Mouse (Mus musculus) midbrain, embryonic 10.5 days (tissue): ENCODE measurements around the gene Dlk1. TPM values are rescaled to one million over a fixed set of nuclear protein-coding genes. Genes with fewer than 3 reads are reported as not detected.

Source experiments
- DNase-seq: peaks from one replicate; pipeline ENCODE4 v3.0.0-alpha.2; 2017; ENCODE audit warnings: low spot score
- H3K27ac ChIP-seq: fragments of 300-500 bp; sonication (generic); replicated peaks from 2 replicates; pipeline ENCODE4 v1.5.1; 2016; ENCODE audit warnings: mild to moderate bottlenecking
- H3K27me3 ChIP-seq: fragments of 300-500 bp; sonication (generic); 2 replicates; pipeline ENCODE4 v1.6.1; 2016; ENCODE audit warnings: low read depth, mild to moderate bottlenecking; ENCODE audit not compliant: poor library complexity, severe bottlenecking
- H3K36me3 ChIP-seq: fragments of 300-500 bp; sonication (generic); 2 replicates; pipeline ENCODE4 v1.6.1; 2016; ENCODE audit warnings: mild to moderate bottlenecking, moderate library complexity
- H3K4me1 ChIP-seq: fragments of 300-500 bp; sonication (generic); 2 replicates; pipeline ENCODE4 v1.6.1; 2016
- H3K4me3 ChIP-seq: fragments of 300-500 bp; sonication (generic); 2 replicates; pipeline ENCODE4 v1.5.1; 2016; ENCODE audit warnings: mild to moderate bottlenecking, moderate library complexity
- H3K9me3 ChIP-seq: fragments of 300-500 bp; sonication (generic); replicated peaks from 2 replicates; pipeline ENCODE4 v1.6.1; 2016; ENCODE audit warnings: mild to moderate bottlenecking
- WGBS: fragments of 180-500 bp; shearing (Covaris S2); methylation state at CpG from one replicate; pipeline ENCODE4 v1.1.7; 2016; 5-methylcytosine and 5-hydroxymethylcytosine counted together
- polyA plus RNA-seq: library from polyadenylated mRNA; unstranded; fragments of >200 nt; fragmentation: Nextera tagmentation; extraction: Ambion mirVana; gene quantifications from 2 replicates; pipeline ENCODE4 v1.2.1, GENCODE M21; 2016

The Dlk1 gene
- polyA plus RNA-seq, 1 experiment from 2014 or later = 107 TPM

DNA sequence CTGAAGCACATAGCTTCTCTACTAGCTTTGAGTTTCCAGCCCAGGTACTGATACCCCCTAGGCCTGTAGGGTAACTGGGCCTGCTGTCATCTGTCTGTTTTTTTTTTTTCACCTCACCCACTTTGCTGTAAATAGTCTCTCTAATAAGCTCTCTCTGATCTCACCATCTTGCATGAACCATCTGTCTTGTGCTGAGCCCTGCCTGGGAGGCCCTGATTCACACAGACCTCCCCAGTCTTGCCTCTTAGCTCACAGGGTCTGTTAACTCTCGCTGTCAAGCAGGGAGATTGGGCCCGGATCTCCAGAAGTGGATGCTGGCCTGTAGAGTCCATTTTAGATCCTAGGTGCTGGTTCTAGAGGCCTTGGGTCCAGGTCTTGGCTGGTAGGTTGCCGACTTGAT is 9.3 kb upstream of the Dlk1 start:
- peaks cover 91% of the 10 kb centered on the region for H3K27me3 ChIP-seq
- no peaks in the 10 kb centered on the region for H3K9me3 ChIP-seq
- H3K4me1 ChIP-seq = peaks cover 87% of the 10 kb centered on the region
- H3K27ac ChIP-seq = peak overlapping the region; percentile 55
- no peaks in the 10 kb centered on the region for H3K36me3 ChIP-seq
- 69% methylated on average over 3 of the region's 3 CpGs for WGBS
- H3K4me3 ChIP-seq = no peak overlapping the region
- no peak for DNase-seq

DNA sequence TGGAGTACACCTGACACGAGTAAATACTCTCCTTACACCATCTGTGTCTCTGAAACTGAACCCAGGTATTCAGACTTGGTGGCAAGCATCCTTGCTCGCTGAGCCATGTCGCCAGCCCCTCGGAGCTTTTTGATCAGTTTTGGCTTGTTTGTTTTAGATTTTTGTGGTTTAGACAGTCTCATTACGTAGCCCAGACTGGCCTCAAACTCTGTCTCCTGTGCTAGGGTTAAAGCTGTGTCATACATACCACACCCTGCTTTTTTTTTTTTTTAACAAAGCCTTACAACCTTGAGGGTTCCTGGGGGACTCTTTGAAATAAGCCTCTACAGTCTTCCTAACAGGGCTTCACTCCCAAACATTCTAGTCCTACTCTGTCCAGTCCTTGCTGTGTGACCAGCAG is 7.6 kb upstream of the Dlk1 start:
- no peaks in the 10 kb centered on the region for H3K36me3 ChIP-seq
- peaks cover 91% of the 10 kb centered on the region for H3K27me3 ChIP-seq
- WGBS = 43% methylated on average over 5 of the region's 5 CpGs
- H3K4me1 ChIP-seq = peaks cover 87% of the 10 kb centered on the region
- peak overlapping the region; percentile 80 for H3K27ac ChIP-seq
- H3K4me3 ChIP-seq = no peak overlapping the region; the same call in 1 of the 2 replicates
- DNase-seq = no peak
- no peaks in the 10 kb centered on the region for H3K9me3 ChIP-seq

GRCm38 (mm10) chr12:109445499-109446235 is 7.0 kb upstream of the Dlk1 start:
- Histone ChIP-seq H3K27ac (peak overlapping the region; percentile 80), H3K4me3 (peak overlapping the region; percentile 36), H3K4me1 (peaks cover 91% of the 10 kb centered on the region)

DNA sequence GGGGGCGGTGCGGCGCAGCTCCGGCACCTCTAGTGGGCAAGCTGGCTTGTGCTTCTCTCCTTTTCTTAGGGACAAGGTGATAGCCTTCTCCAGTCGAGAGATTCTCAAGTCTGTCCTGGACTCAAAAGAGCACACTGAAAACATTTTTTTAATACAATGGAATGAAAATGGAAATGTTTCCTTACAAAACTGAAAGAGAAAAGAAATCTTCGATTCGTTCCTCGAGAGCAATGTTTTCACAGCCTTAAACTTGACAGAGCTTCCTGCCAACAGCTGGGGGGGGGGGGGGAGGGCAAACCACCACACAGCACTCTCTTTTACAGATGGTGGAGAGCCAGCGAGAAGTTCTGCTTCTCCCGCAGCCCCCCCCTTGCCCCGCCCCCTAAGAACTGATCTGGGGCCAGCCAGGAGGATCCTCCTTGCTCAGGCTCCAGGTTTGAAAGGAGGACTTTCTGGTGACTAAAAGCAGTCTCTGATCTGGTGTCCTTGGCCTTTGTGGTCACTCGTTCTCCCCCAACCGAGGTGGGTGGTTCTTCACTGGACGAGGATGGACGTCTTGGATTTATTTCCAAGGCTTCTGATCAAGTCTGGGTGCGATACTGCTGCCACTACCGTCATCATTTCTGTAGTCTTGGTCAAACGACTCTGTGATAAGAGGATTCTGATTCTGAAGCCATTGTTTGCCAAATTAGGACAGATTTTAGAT is 6.2 kb upstream of the Dlk1 start:
- Histone ChIP-seq H3K27ac (peak overlapping the region; percentile 80), H3K27me3 (peaks cover 91% of the 10 kb centered on the region), H3K4me1 (peaks cover 93% of the 10 kb centered on the region), H3K36me3 (no peaks in the 10 kb centered on the region), H3K4me3 (peak overlapping the region; percentile 36), H3K9me3 (no peaks in the 10 kb centered on the region)
- no peak for DNase-seq
- 5% methylated on average over 18 of the region's 18 CpGs for WGBS

More at GRCm38 (mm10) chr12:109445499-109446235, 7.0 kb upstream of the Dlk1 start:
- Histone ChIP-seq H3K9me3 (no peaks in the 10 kb centered on the region), H3K27me3 (peaks cover 91% of the 10 kb centered on the region), H3K36me3 (no peaks in the 10 kb centered on the region)
- DNase-seq = peak; percentile 88
- 2% methylated on average over 19 of the region's 19 CpGs for WGBS

GRCm38 (mm10) chr12:109449421-109450411 is 2.9 kb upstream of the Dlk1 start:
- peaks cover 91% of the 10 kb centered on the region for H3K27me3 ChIP-seq
- H3K9me3 ChIP-seq = no peaks in the 10 kb centered on the region
- peak overlapping the region; percentile 85 for H3K27ac ChIP-seq
- H3K4me1 ChIP-seq = peaks cover 90% of the 10 kb centered on the region
- peak; percentile 79 for DNase-seq
- H3K36me3 ChIP-seq = no peaks in the 10 kb centered on the region
- H3K4me3 ChIP-seq = peak overlapping the region; percentile 49
- WGBS = under 1% methylated on average over 30 of the region's 30 CpGs

- peaks cover 100% of the 10 kb centered on the region for H3K27me3 ChIP-seq
Measured at GRCm38 (mm10) chr12:109453065-109453997, 708 bp downstream of the Dlk1 start.

GRCm38 (mm10) chr12:109454137-109454536 is 1.5 kb downstream of the Dlk1 start:
- Histone ChIP-seq H3K36me3 (no peaks in the 10 kb centered on the region), H3K4me1 (peaks cover 94% of the 10 kb centered on the region), H3K9me3 (no peaks in the 10 kb centered on the region), H3K27me3 (peaks cover 100% of the 10 kb centered on the region), H3K27ac (peak overlapping the region; percentile 87), H3K4me3 (peak overlapping the region; percentile 58)
- DNase-seq = no peak
- 9% methylated on average over 13 of the region's 13 CpGs for WGBS

More at GRCm38 (mm10) chr12:109453065-109453997, 708 bp downstream of the Dlk1 start:
- DNase-seq = peak; percentile 69
- under 1% methylated on average over 88 of the region's 96 CpGs for WGBS
- H3K4me3 ChIP-seq = peak overlapping the region; percentile 58
- H3K9me3 ChIP-seq = no peaks in the 10 kb centered on the region
- H3K27ac ChIP-seq = peak overlapping the region; percentile 87
- H3K4me1 ChIP-seq = peaks cover 94% of the 10 kb centered on the region
- no peaks in the 10 kb centered on the region for H3K36me3 ChIP-seq

DNA sequence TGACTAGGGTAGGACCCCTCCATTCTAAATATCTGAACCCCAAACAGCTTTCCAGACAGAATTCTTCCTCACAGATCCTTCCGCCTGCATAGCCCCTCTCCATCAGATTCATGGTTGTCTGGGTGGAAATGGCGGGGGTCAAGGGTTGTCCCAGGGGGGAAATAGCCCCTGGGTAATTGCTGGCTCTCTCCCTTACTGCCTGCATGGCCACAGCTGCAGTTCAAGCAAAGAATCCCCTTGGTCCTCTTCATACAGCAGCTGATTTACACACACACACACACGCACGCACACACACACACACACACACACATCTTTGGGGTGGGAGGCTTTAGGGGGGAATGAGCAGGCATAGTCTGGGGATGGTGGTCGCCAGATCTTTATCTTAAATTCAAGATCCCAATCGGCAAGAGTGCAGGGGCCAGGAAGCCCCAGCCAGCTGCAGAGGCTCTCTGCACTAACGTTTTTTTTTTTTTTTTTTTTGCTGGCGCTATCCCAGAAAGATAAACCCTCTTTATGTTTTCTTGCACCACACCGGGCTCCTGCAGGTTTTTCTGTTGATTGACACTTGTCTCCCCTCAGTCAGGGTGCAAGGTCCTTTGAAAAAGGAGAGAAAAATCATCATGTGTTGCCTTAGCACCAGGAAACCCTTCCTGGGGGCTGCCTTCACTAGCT is 4.0 kb downstream of the Dlk1 start:
- H3K9me3 ChIP-seq = no peaks in the 10 kb centered on the region
- peaks cover 100% of the 10 kb centered on the region for H3K27me3 ChIP-seq
- 16% methylated on average over 9 of the region's 9 CpGs for WGBS
- H3K4me3 ChIP-seq = peak overlapping the region; percentile 17; the same call in 1 of the 2 replicates
- H3K27ac ChIP-seq = peak overlapping the region; percentile 63
- H3K4me1 ChIP-seq = peaks cover 84% of the 10 kb centered on the region
- peaks cover 6% of the 10 kb centered on the region; the same call in 1 of the 2 replicates for H3K36me3 ChIP-seq
- DNase-seq = no peak

- Histone ChIP-seq H3K4me1 (peaks cover 76% of the 10 kb centered on the region), H3K27ac (peak overlapping the region; percentile 63), H3K9me3 (no peaks in the 10 kb centered on the region), H3K4me3 (peak overlapping the region; percentile 21; the same call in 1 of the 2 replicates), H3K27me3 (peaks cover 100% of the 10 kb centered on the region), H3K36me3 (peaks cover 6% of the 10 kb centered on the region; the same call in 1 of the 2 replicates)
- 23% methylated on average over 8 of the region's 8 CpGs for WGBS
- DNase-seq = no peak
Measured at GRCm38 (mm10) chr12:109457836-109458235, 5.2 kb downstream of the Dlk1 start.

- no peaks in the 10 kb centered on the region for H3K9me3 ChIP-seq
- H3K27me3 ChIP-seq = peaks cover 100% of the 10 kb centered on the region
- peaks cover 6% of the 10 kb centered on the region; the same call in 1 of the 2 replicates for H3K36me3 ChIP-seq
- peak overlapping the region; percentile 40 for H3K4me3 ChIP-seq
- no peak for DNase-seq
- no peak overlapping the region for H3K27ac ChIP-seq
- peaks cover 66% of the 10 kb centered on the region for H3K4me1 ChIP-seq
- 24% methylated on average over 10 of the region's 10 CpGs for WGBS
Measured at GRCm38 (mm10) chr12:109458896-109459295, 6.3 kb downstream of the Dlk1 start.
